Mouse (Mus musculus): ENCODE results near the gene Mgrn1. TPM values are rescaled to one million over a fixed set of nuclear protein-coding genes. Genes with fewer than 3 reads are reported as not detected.

The Mgrn1 gene
- total and polyA plus RNA-seq, 3 experiments = 8.4 to 25.0 TPM; not detected in 1

DNA sequence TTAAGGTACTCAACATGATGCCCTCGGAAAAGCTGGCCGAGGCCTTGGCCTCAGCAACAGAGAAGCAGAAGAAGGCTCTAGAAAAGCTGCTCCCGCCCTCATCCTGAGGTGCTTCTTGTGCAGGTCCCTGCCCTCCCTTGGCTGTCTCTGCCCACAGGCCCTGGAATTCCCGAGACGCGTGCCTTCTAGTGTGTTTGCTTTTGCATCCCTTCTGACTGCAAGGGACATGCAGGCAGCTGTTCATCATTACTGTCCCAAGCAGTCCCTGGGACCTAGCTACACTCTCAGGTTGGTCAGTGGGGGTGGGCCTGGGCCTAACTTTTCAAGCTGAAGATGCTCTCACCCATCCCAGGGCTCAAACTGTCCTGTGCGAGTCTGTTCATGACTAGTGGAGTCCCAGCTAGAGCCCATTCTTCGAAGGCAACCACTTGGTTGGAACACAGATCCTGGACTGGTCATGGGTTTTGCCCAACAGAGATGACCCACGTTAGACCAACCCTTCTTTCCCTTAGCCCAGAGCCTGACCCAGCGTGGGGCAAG lies 54.3 kb downstream of the Mgrn1 start:
- DNase-seq (ENCODE audit: low read depth, low spot score) = peak; percentile 13
- Histone ChIP-seq H3K4me3 (ENCODE audit: control insufficient read depth in 1 of 2, insufficient read depth in 1 of 2, low read depth in 2 of 2, low read length in 2 of 2) (no peak overlapping the region), H3K79me2 (ENCODE audit: control insufficient read depth, insufficient read depth, low read length, poor library complexity) (peaks cover 4% of the 10 kb centered on the region), H3K36me3 (ENCODE audit: control insufficient read depth in 1 of 2, insufficient read depth in 2 of 2, low read length in 2 of 2) (no peaks in the 10 kb centered on the region; a peak in 1 of 4 replicates), H3K4me1 (ENCODE audit: control insufficient read depth in 1 of 2, insufficient read depth in 2 of 2, low read length in 2 of 2) (0 out of 4 replicates have a peak, but pooled peaks cover 0 to 5% of the 10 kb centered on the region in 2 experiments), H3K27ac (ENCODE audit: control insufficient read depth, low read depth, low read length) (no peak overlapping the region), H3K9ac (ENCODE audit: control insufficient read depth, low read depth, low read length, poor library complexity, severe bottlenecking) (no peak overlapping the region), H3K9me3 (replicated peaks; ENCODE audit: insufficient read depth, low read length) (no peaks in the 10 kb centered on the region), H3K27me3 (ENCODE audit: control insufficient read depth in 1 of 2, insufficient read depth in 2 of 2, low read length in 2 of 2) (no peaks in the 10 kb centered on the region)
- TF ChIP-seq UBTF (IDR thresholded peaks at IDR 0.05; ENCODE audit: borderline replicate concordance, insufficient read depth, low read depth, low read length) = no peak
- TF ChIP-seq ZKSCAN1 (IDR thresholded peaks at IDR 0.05; ENCODE audit: low read depth, low read length) = no peak
- no peak for TF ChIP-seq USF1 (IDR thresholded peaks at IDR 0.05; ENCODE audit: low read depth, low read length)
- TF ChIP-seq BHLHE40 (IDR thresholded peaks at IDR 0.05; ENCODE audit: borderline replicate concordance, low read depth, low read length) = no peak
- TF ChIP-seq RAD21 (IDR thresholded peaks at IDR 0.05; ENCODE audit: low read depth, low read length) = no peak
- TF ChIP-seq TCF12 (IDR thresholded peaks at IDR 0.05; ENCODE audit: low read depth, low read length) = no peak
- TF ChIP-seq CTCF (IDR thresholded peaks at IDR 0.05 in 2 of 3, conservative IDR thresholded peaks at IDR 0.05 in 1 of 3; ENCODE audit: control insufficient read depth in 1 of 3, insufficient read depth in 1 of 3, low read depth in 2 of 3, low read length in 3 of 3, poor library complexity in 1 of 3, severe bottlenecking in 1 of 3) = no peak
- TF ChIP-seq TAL1 (IDR thresholded peaks at IDR 0.05; ENCODE audit: low read length) = no peak
- no peak for TF ChIP-seq MXI1 (IDR thresholded peaks at IDR 0.05; ENCODE audit: low read depth, low read length)
- TF ChIP-seq NRF1 (IDR thresholded peaks at IDR 0.05; ENCODE audit: insufficient read depth, low read depth, low read length, poor library complexity, severe bottlenecking) = no peak
- TF ChIP-seq POLR2AphosphoS5 (IDR thresholded peaks at IDR 0.05; ENCODE audit: borderline replicate concordance, low read depth, low read length) = no peak

DNA sequence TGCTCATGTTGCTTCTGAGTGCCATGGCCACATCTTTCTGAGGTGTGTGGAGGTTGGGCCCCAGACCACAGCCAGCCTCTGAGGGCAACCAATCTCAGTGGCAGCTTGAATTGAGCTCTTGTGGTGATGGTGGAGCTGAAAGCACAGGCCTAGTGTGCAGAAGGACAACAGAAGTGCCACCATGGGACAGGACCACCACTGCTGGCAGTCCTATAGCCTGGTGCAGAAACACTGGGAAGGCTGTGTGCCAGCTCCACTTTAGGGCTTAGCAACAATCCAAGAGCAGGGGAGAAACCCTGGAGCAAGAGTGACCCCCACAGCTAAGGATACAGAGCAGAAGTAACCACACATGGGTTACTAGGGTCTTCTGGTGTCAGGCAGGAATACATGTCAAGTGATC lies 55.0 kb downstream of the Mgrn1 start:
- no peaks in the 10 kb centered on the region; a peak in 2 of 4 replicates for H3K36me3 ChIP-seq (ENCODE audit: control insufficient read depth in 1 of 2, insufficient read depth in 2 of 2, low read length in 2 of 2)
- no peaks in the 10 kb centered on the region for H3K27me3 ChIP-seq (ENCODE audit: control insufficient read depth in 1 of 2, insufficient read depth in 2 of 2, low read length in 2 of 2)
- H3K27ac ChIP-seq (ENCODE audit: control insufficient read depth, low read depth, low read length) = no peak overlapping the region
- TF ChIP-seq E2F4 (IDR thresholded peaks at IDR 0.05; ENCODE audit: borderline replicate concordance, low read depth, low read length) (no peak), MAZ (IDR thresholded peaks at IDR 0.05; ENCODE audit: low read depth, low read length) (no peak), RAD21 (IDR thresholded peaks at IDR 0.05; ENCODE audit: low read depth, low read length) (no peak), ZKSCAN1 (IDR thresholded peaks at IDR 0.05; ENCODE audit: low read depth, low read length) (no peak), ELF1 (IDR thresholded peaks at IDR 0.05; ENCODE audit: low read depth, low read length) (no peak), USF1 (IDR thresholded peaks at IDR 0.05; ENCODE audit: low read depth, low read length) (no peak), JUND (IDR thresholded peaks at IDR 0.05; ENCODE audit: low read depth, low read length) (no peak), NELFE (IDR thresholded peaks at IDR 0.05; ENCODE audit: low read depth, low read length) (no peak), HCFC1 (IDR thresholded peaks at IDR 0.05; ENCODE audit: low read depth, low read length) (no peak), RCOR1 (IDR thresholded peaks at IDR 0.05; ENCODE audit: low read depth, low read length) (no peak), NRF1 (IDR thresholded peaks at IDR 0.05; ENCODE audit: insufficient read depth, low read depth, low read length, poor library complexity, severe bottlenecking) (no peak), MAFK (IDR thresholded peaks at IDR 0.05; ENCODE audit: borderline replicate concordance, low read depth, low read length) (no peak), ZMIZ1 (IDR thresholded peaks at IDR 0.05; ENCODE audit: low read depth, low read length) (no peak), GABPA (IDR thresholded peaks at IDR 0.05; ENCODE audit: low read depth, low read length) (no peak), BHLHE40 (IDR thresholded peaks at IDR 0.05; ENCODE audit: borderline replicate concordance, low read depth, low read length) (no peak), SMC3 (IDR thresholded peaks at IDR 0.05; ENCODE audit: low read depth, low read length) (no peak), USF2 (IDR thresholded peaks at IDR 0.05; ENCODE audit: borderline replicate concordance in 1 of 2, insufficient read depth in 1 of 2, low read depth in 1 of 2, low read length in 2 of 2) (no peak)
- no peaks in the 10 kb centered on the region for H3K9me3 ChIP-seq (replicated peaks; ENCODE audit: insufficient read depth, low read length)
- H3K79me2 ChIP-seq (ENCODE audit: control insufficient read depth, insufficient read depth, low read length, poor library complexity) = peaks cover 4% of the 10 kb centered on the region
- H3K9ac ChIP-seq (ENCODE audit: control insufficient read depth, low read depth, low read length, poor library complexity, severe bottlenecking) = no peak overlapping the region
- no peak for DNase-seq (ENCODE audit: low read depth, low spot score)
- 0 out of 4 replicates have a peak, but pooled peaks cover 0 to 5% of the 10 kb centered on the region in 2 experiments for H3K4me1 ChIP-seq (ENCODE audit: control insufficient read depth in 1 of 2, insufficient read depth in 2 of 2, low read length in 2 of 2)
- H3K4me3 ChIP-seq (ENCODE audit: control insufficient read depth in 1 of 2, insufficient read depth in 1 of 2, low read depth in 2 of 2, low read length in 2 of 2) = no peak overlapping the region
